Mouse (Mus musculus) kidney, postnatal 25 days (tissue): Measurements from ENCODE around the gene Nsl1.
A peak's percentile ranks its signal among the peaks of the same experiment; 100 is the strongest.
"Not testable (repeated sequence)": the region's sequence is repeated elsewhere in the genome, so short reads cannot be mapped to it uniquely, and the experiment has no call there.

ENCODE experiments used
- DNase-seq, 2 experiments: peaks; one replicate each; pipeline ENCODE4 v3.0.0; 2021; ENCODE audit warnings: mixed read lengths in 2 of 2

The Nsl1 gene

GRCm38 (mm10) chr1:191062781-191063485 lies at the start of gene Nsl1, which contains the start of gene Tatdn3:
TSS of gene Nsl1 (plus strand) at chr1:191063012.
TSS of gene Tatdn3 (minus strand) at chr1:191062932.
- DNase-seq: peak; percentile 90

- no peak for DNase-seq
Measured at GRCm38 (mm10) chr1:191014271-191014670, 48.5 kb upstream of the Nsl1 start.

- no peak for DNase-seq
Measured at GRCm38 (mm10) chr1:191019803-191020202, 43.0 kb upstream of the Nsl1 start.

GRCm38 (mm10) chr1:191020217-191020924 lies 42.4 kb upstream of the Nsl1 start:
- no peak for DNase-seq

GRCm38 (mm10) chr1:191021016-191021415 lies 41.8 kb upstream of the Nsl1 start:
- no peak for DNase-seq

GRCm38 (mm10) chr1:191023140-191023539 lies 39.7 kb upstream of the Nsl1 start:
- DNase-seq: no peak

- DNase-seq: not testable (repeated sequence)
Measured at GRCm38 (mm10) chr1:191023806-191024205, 39.0 kb upstream of the Nsl1 start.

GRCm38 (mm10) chr1:191025016-191026012 lies 37.5 kb upstream of the Nsl1 start:
- DNase-seq: peak; percentile 7 to 48

- peak; percentile 99 for DNase-seq
Measured at GRCm38 (mm10) chr1:191026021-191026713, 36.6 kb upstream of the Nsl1 start, which contains the start of gene Flvcr1. TSS of gene Flvcr1 (minus strand) at chr1:191026158.

- peak in 1 of 2 experiments; percentile 39 for DNase-seq
Measured at GRCm38 (mm10) chr1:191030182-191030581, 32.6 kb upstream of the Nsl1 start.

GRCm38 (mm10) chr1:191030922-191031425 lies 31.8 kb upstream of the Nsl1 start:
- DNase-seq: not testable (repeated sequence)

- DNase-seq: no peak
Measured at GRCm38 (mm10) chr1:191035649-191036048, 27.2 kb upstream of the Nsl1 start.

- DNase-seq: peak in 1 of 2 experiments; percentile 5
Measured at GRCm38 (mm10) chr1:191036554-191037334, 26.1 kb upstream of the Nsl1 start, which contains the start of gene Spata45. TSS of gene Spata45 (plus strand) at chr1:191036639.

- DNase-seq: no peak
Measured at GRCm38 (mm10) chr1:191037999-191038398, 24.8 kb upstream of the Nsl1 start.

GRCm38 (mm10) chr1:191041352-191041751 lies 21.5 kb upstream of the Nsl1 start:
- no peak for DNase-seq

- DNase-seq: no peak
Measured at GRCm38 (mm10) chr1:191042106-191042505, 20.7 kb upstream of the Nsl1 start.

GRCm38 (mm10) chr1:191042688-191043087 lies 20.1 kb upstream of the Nsl1 start:
- DNase-seq: no peak

- DNase-seq: no peak
Measured at GRCm38 (mm10) chr1:191045264-191045663, 17.5 kb upstream of the Nsl1 start.

GRCm38 (mm10) chr1:191046231-191046824 lies 16.5 kb upstream of the Nsl1 start:
- peak in 1 of 2 experiments; percentile 66 for DNase-seq

GRCm38 (mm10) chr1:191053555-191053954 lies 9.3 kb upstream of the Nsl1 start:
- DNase-seq: no peak
